Mouse (Mus musculus): Measurements from ENCODE around the gene Immp2l.

GRCm38 (mm10) chr12:41324418-41324817, 300.5 kb downstream of the Immp2l start:
- TF ChIP-seq CTCF (IDR thresholded peaks at IDR 0.05; ENCODE audit: low read depth, low read length), result no peak
- TF ChIP-seq POLR2A (IDR thresholded peaks at IDR 0.05; ENCODE audit: extremely low read depth, insufficient read depth, low read length), result no peak

All from liver, adult 2 months (tissue).